Comparison of ENCODE assay signal across 8 mouse cellular contexts in the genomic region with DNA sequence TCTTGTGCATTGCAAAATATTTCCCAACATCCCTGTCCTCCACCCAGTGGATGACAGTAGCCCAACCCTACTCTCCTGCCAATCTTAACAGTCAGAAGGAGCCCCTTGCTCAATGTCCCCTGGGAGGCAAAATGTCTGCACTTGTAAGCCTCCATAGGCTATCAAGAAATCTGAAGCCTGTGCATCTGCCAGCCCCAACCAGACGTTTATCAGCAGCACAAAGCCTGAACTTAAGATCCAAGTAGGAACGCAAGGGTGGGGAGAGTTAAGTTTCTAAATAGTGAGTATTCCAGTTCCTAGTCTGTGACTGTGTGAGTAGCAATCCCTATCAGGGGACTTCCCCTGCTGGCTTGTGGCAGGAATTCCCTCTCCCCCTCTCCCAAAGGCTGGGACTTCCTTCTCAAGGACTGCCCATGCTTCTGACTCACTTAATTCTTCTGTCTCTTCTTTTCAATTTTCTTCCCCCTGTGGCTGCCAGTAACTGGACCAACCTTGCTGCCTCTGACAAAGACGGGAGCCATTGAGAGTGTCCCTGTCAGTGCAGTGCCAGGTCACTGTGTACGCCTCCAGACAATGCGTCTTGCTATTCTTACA.
DNase-seq lines count a peak whose midpoint lies in the region; ATAC-seq lines count a peak whose summit lies in the region.

No protein-coding gene starts in this region.

- no peaks in the 10 kb centered on the region for H3K36me3 ChIP-seq in forebrain, embryonic 15.5 days
- no peaks in the 10 kb centered on the region for H3K36me3 ChIP-seq in forebrain, embryonic 11.5 days (ENCODE audit: control insufficient read depth, insufficient read depth, low read length)
- no peaks in the 10 kb centered on the region for H3K36me3 ChIP-seq in heart, embryonic 16.5 days (ENCODE audit: control insufficient read depth, insufficient read depth)

- H3K4me2 ChIP-seq in forebrain, embryonic 15.5 days (replicated peaks): no peak overlapping the region
- H3K4me2 ChIP-seq in forebrain, embryonic 11.5 days (ENCODE audit: low read depth, low read length, severe bottlenecking): no peak overlapping the region
- 0 out of 2 replicates have a peak overlapping the region, but pooled peaks have one; percentile 8 for H3K4me2 ChIP-seq in heart, embryonic 16.5 days (ENCODE audit: low read depth, low read length)

- no peak for DNase-seq in forebrain, embryonic 11.5 days (ENCODE audit: low spot score)
- DNase-seq in urinary bladder, postnatal 14 days (ENCODE audit: low spot score): peak; percentile 17
- no peak for DNase-seq in urinary bladder, adult 18-20 months (ENCODE audit: low spot score in 2 of 2)
- no peak for DNase-seq in spleen, adult 18-20 months
- no peak for DNase-seq in thymus, postnatal 4 days
- no peak for DNase-seq in frontal cortex, postnatal 25 days (ENCODE audit: low spot score in 2 of 2)

- no peaks in the 10 kb centered on the region for H3K9me3 ChIP-seq in forebrain, embryonic 15.5 days
- H3K9me3 ChIP-seq in forebrain, embryonic 11.5 days (ENCODE audit: control insufficient read depth, low read length): no peaks in the 10 kb centered on the region
- H3K9me3 ChIP-seq in heart, embryonic 16.5 days (replicated peaks; ENCODE audit: control insufficient read depth, low read length): no peaks in the 10 kb centered on the region

- H3K4me3 ChIP-seq in forebrain, embryonic 15.5 days: no peak overlapping the region
- no peak overlapping the region for H3K4me3 ChIP-seq in forebrain, embryonic 11.5 days (ENCODE audit: low read depth, low read length)
- H3K4me3 ChIP-seq in heart, embryonic 16.5 days (ENCODE audit: low read length): no peak overlapping the region

- peak; percentile 9; the same call in 1 of the 2 replicates for ATAC-seq in forebrain, embryonic 15.5 days (replicated peaks)
- no peak for ATAC-seq in forebrain, embryonic 11.5 days (replicated peaks; ENCODE audit: low FRiP score)
- 0 out of 2 replicates have a peak, but pooled peaks have one; percentile 34 for ATAC-seq in heart, embryonic 16.5 days (replicated peaks; ENCODE audit: extremely low read depth, insufficient read depth, low FRiP score)

- no peaks in the 10 kb centered on the region for H3K27me3 ChIP-seq in forebrain, embryonic 15.5 days
- H3K27me3 ChIP-seq in forebrain, embryonic 11.5 days (ENCODE audit: control insufficient read depth, insufficient read depth, low read length): no peaks in the 10 kb centered on the region
- no peaks in the 10 kb centered on the region for H3K27me3 ChIP-seq in heart, embryonic 16.5 days (ENCODE audit: control insufficient read depth, insufficient read depth, low read length)

- WGBS in forebrain, embryonic 15.5 days: 59% methylated on average over 5 of the region's 5 CpGs
- 72% methylated on average over 5 of the region's 5 CpGs for WGBS in forebrain, embryonic 11.5 days
- 34% methylated on average over 5 of the region's 5 CpGs for WGBS in heart, embryonic 16.5 days

- no peak overlapping the region for H3K9ac ChIP-seq in forebrain, embryonic 15.5 days (replicated peaks)
- no peak overlapping the region for H3K9ac ChIP-seq in forebrain, embryonic 11.5 days (ENCODE audit: low read length)
- H3K9ac ChIP-seq in heart, embryonic 16.5 days (ENCODE audit: low read length): no peak overlapping the region

- H3K4me1 ChIP-seq in forebrain, embryonic 15.5 days: peaks cover 32% of the 10 kb centered on the region
- H3K4me1 ChIP-seq in forebrain, embryonic 11.5 days (replicated peaks; ENCODE audit: control insufficient read depth, insufficient read depth, low read length): no peaks in the 10 kb centered on the region
- H3K4me1 ChIP-seq in heart, embryonic 16.5 days (ENCODE audit: control insufficient read depth, insufficient read depth, low read length): peaks cover 38% of the 10 kb centered on the region

- peak overlapping the region; percentile 41 for H3K27ac ChIP-seq in forebrain, embryonic 15.5 days (replicated peaks)
- H3K27ac ChIP-seq in forebrain, embryonic 11.5 days (ENCODE audit: low read depth, low read length): no peak overlapping the region
- H3K27ac ChIP-seq in heart, embryonic 16.5 days (ENCODE audit: low read length): peak overlapping the region; percentile 41; the same call in 1 of the 2 replicates
